Mouse (Mus musculus) heart, postnatal 0 days (tissue): ENCODE data around the gene Barx1.

Experiments used
- CTCF ChIP-seq: IDR thresholded peaks from 2 replicates; pipeline ENCODE4 v1.5.1; 2016; ENCODE audit warnings: antibody characterized with exemption, control low read depth, low read depth
- EP300 ChIP-seq: IDR thresholded peaks from 2 replicates; pipeline ENCODE4 v1.6.1; 2016; ENCODE audit warnings: antibody characterized with exemption, low read depth

DNA sequence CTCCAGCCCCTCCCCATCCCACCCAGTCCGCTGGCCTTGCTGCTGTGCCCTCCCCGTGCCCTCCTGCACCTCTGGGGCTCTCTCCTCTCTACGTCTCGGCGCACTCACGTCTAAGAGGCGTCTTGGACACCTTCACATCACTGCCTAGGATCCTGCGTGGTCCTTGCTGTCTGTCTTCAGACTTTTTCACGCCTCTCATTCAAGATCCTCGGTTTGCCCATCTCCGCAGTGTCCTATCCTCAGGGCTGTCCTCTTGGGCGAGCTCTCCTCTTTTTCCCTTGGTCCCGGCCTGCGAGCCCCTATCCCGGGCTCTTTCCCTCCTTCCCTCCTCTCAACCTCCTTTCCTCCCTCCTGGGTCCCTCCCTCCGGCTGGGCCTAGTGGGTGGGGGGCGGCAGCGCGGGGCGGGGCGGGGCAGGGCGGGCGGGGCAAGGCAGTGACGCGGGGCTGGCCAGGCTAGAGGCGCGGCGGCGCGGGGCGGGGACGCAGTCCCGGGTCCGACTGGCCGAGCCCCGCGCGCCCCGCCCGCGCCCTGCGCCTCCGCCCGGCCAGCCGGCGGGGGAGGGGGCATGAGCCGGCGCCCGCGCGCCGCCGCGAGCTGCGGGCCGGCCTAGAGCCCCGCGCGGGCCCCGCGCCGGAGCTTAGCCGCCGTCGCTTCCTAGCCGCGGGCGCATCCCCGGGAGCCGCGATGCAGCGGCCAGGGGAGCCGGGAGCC lies at the start of gene Barx1:
- TF ChIP-seq CTCF (no peak), EP300 (no peak)
